Mouse (Mus musculus) G1E (cell line): ENCODE measurements around the gene Gtpbp3.

ENCODE experiments used
- CTCF ChIP-seq: IDR thresholded peaks from 2 replicates; pipeline ENCODE4 v1.5.1; 2012; ENCODE audit warnings: low read depth, low read length, inconsistent platforms, mixed read lengths
- GATA1 ChIP-seq: IDR thresholded peaks from 2 replicates; pipeline ENCODE4 v1.6.1; 2012; ENCODE audit warnings: borderline replicate concordance, low read length, inconsistent platforms, mixed read lengths
- POLR2AphosphoS5 ChIP-seq: IDR thresholded peaks from 2 replicates; pipeline ENCODE4 v1.6.1; 2012; ENCODE audit warnings: low read depth, low read length, inconsistent platforms; ENCODE audit not compliant: insufficient replicate concordance
- TAL1 ChIP-seq: conservative IDR thresholded peaks from 2 replicates; pipeline ENCODE4 v1.6.1; 2012; ENCODE audit warnings: low read depth, low read length, inconsistent platforms, mixed read lengths

DNA sequence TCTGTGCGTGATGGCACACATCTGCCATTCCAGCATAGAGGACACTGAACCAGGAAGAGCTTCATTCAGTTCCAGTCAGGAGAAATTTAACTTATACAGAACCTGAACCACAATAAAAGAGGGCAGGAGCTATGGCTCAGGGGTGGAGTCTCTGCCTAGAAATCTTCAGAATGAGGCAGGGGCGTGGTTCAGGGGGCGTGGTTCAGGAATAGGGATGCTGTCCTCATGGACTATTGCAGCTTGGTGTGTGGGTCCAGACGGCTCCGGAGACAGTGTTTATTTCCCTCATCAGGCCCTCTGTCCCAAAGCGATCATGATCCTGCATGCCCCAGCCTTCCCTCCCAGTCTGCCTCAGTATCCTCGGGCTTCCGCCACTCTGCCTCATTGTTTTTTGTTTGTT lies 33.2 kb upstream of the Gtpbp3 start:
- TF ChIP-seq CTCF, result no peak
- no peak for TF ChIP-seq GATA1
- no peak for TF ChIP-seq TAL1
- no peak for TF ChIP-seq POLR2AphosphoS5
